Mouse (Mus musculus) liver, embryonic 16.5 days (tissue): ENCODE data around the gene Decr2. TPM values are rescaled to one million over a fixed set of nuclear protein-coding genes. Genes with fewer than 3 reads are reported as not detected.
A peak's percentile ranks its signal among the peaks of the same experiment; 100 is the strongest.

ENCODE experiments used
- ATAC-seq: fragments of 200-750 bp; cut with Nextera tagmentation; 2 replicates; pipeline ENCODE4 v1.8.0; 2017; ENCODE audit warnings: low read depth, mild to moderate bottlenecking, moderate number of reproducible peaks, moderate library complexity
- H3K27ac ChIP-seq: fragments of 300-500 bp; sonication (generic); 2 replicates; pipeline ENCODE4 v1.5.1; 2014; ENCODE audit warnings: mild to moderate bottlenecking, low read length
- H3K27me3 ChIP-seq: fragments of 300-500 bp; sonication (generic); 2 replicates; pipeline ENCODE4 v1.6.1; 2014; ENCODE audit warnings: low read depth, low read length, mixed read lengths; ENCODE audit not compliant: control insufficient read depth, insufficient read depth
- H3K36me3 ChIP-seq: fragments of 300-500 bp; sonication (generic); 2 replicates; pipeline ENCODE4 v1.6.1; 2014; ENCODE audit warnings: mild to moderate bottlenecking; ENCODE audit not compliant: control insufficient read depth, insufficient read depth
- H3K4me1 ChIP-seq: fragments of 300-500 bp; sonication (generic); 2 replicates; pipeline ENCODE4 v1.6.1; 2014; ENCODE audit warnings: low read depth, low read length, mixed read lengths; ENCODE audit not compliant: control insufficient read depth
- H3K4me2 ChIP-seq: fragments of 300-500 bp; sonication (generic); 2 replicates; pipeline ENCODE4 v1.6.1; 2014; ENCODE audit warnings: low read depth, low read length, mixed read lengths
- H3K4me3 ChIP-seq: fragments of 300-500 bp; sonication (generic); 2 replicates; pipeline ENCODE4 v1.5.1; 2014; ENCODE audit warnings: low read depth, mild to moderate bottlenecking, low read length
- H3K9ac ChIP-seq: fragments of 300-500 bp; sonication (generic); 2 replicates; pipeline ENCODE4 v1.6.1; 2014; ENCODE audit warnings: low read depth, low read length
- H3K9me3 ChIP-seq: fragments of 300-500 bp; sonication (generic); replicated peaks from 2 replicates; pipeline ENCODE4 v1.6.1; 2016; ENCODE audit warnings: low read length; ENCODE audit not compliant: control insufficient read depth
- WGBS: fragments of 180-500 bp; shearing (Covaris S2); extraction: QIAGEN DNeasy Blood & Tissue Kit; methylation state at CpG from one replicate; pipeline ENCODE4 v1.1.7; 2014; ENCODE audit not compliant: insufficient replicate concordance; 5-methylcytosine and 5-hydroxymethylcytosine counted together
- polyA plus RNA-seq: library from polyadenylated mRNA; unstranded; fragments of >200 nt; fragmentation: Nextera tagmentation; extraction: Ambion mirVana; gene quantifications from 2 replicates; pipeline ENCODE4 v1.2.1, GENCODE M21; 2015

Gene Decr2
- polyA plus RNA-seq, result 21.2 and 26.3 TPM in 2 replicates

DNA sequence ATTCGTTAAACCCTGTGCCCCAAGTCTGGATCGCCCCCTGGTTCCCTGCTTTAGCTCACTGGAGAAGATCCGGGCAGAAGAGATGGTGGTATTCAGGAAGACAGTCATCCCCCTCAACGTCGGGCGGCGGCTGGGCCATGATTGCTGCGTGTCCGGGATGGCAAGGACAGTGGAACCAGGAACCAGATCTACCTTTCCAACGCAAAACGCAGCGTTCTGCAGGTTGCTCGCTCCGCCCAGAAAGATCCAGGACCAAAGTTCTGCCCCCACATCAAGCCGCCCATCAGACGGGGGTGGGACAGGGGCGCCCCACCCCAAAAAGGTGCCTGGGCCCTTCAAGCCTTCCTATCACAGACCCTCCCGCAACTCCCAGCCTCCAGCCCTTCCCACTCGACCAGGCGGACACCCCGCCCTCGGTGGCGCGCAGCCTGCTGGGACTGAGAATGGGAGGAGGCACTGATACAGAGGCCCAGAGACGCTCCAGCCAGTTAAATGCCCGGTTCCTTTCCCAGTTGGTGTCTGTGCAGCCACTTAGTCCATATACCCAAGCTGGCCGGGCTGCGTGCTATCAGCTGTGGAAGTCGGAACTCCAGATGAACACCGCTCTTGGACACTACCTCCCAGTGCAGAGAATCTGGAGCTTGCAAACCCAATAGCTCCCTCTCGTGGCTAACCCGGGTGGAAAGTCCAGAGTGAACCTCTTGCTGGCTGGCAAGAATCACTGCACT is at the start of gene Decr2:
Gene Decr2, minus strand, starts transcription at position 433 of the 728 bp plus-strand sequence.
- peak; percentile 91 for ATAC-seq
- H3K9ac ChIP-seq, result peak within 1 kb of the TSS; percentile 61
- peak within 1 kb of the TSS; percentile 76 for H3K4me2 ChIP-seq
- H3K4me1 ChIP-seq, result peaks cover 12% of the 10 kb centered on the region
- no peaks in the 10 kb centered on the region for H3K9me3 ChIP-seq
- 3% methylated on average over 32 of the region's 32 CpGs for WGBS
- no peaks in the 10 kb centered on the region for H3K36me3 ChIP-seq
- no peaks in the 10 kb centered on the region for H3K27me3 ChIP-seq
- H3K4me3 ChIP-seq, result peak within 1 kb of the TSS; percentile 67
- peak within 1 kb of the TSS; percentile 78 for H3K27ac ChIP-seq

DNA sequence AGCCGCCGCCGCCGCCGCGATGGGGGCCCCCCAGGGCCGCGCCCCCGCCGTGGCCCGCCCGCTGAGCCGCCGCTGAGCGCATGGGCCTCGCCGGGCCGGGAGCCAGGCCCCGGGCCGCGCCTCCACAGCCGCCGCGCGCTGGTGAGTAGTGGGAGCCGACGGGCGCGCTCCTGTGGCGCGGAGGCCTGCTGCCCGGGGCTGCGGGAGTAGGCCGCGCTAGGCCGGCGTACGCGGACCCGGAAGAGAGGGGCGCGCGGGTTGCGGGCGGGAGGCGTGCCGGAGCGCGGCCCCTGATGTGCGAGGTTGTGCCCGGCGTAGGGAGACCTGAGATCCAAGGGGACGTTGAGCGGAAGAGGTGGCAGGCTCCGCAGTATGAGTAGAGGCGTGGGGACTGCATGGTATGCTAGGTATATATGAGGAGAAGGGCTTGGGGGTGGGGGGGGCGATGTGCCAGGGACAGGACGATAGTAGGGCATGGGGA is 48.8 kb upstream of the Decr2 start:
- Histone ChIP-seq H3K9ac (peak overlapping the region; percentile 93), H3K4me1 (peaks cover 19% of the 10 kb centered on the region), H3K27me3 (no peaks in the 10 kb centered on the region), H3K4me2 (peak overlapping the region; percentile 97), H3K9me3 (no peaks in the 10 kb centered on the region), H3K27ac (peak overlapping the region; percentile 86), H3K4me3 (peak overlapping the region; percentile 94), H3K36me3 (peaks cover 11% of the 10 kb centered on the region)
- peak; percentile 72 for ATAC-seq
- under 1% methylated on average over 45 of the region's 58 CpGs for WGBS

DNA sequence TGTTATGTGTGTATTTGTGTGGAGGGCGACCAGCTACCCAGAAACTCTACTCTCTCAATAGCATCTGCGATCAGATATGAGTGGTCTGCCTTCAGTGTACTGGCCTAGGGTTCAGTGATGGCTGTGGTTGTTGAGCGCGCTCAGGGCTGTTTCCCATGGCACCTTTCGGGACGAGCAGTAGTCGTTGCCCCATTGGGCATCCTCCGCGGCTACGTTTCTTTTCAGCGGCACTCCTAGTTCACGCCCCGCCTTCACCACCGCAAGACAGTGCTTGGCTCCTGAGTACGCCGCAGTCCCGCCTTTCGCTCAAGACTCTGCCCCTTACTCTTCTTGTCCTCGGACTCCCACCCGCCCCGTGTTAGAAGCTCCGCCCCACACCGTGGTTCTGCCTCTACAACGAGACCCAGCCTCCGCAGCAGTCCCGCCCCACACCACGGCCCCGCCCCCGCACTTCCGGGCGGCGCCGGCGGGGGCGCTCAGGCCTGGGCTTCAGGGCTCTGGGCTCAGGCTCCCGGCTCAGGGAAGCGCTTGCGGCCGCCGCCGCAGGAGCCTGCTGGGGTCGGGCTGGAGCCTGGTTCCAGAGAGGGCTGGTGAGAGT is 48.2 kb upstream of the Decr2 start, which contains the start of gene Axin1:
Gene Axin1, plus strand, starts transcription at position 450 of the 598 bp plus-strand sequence.
- Histone ChIP-seq H3K4me2 (peak within 1 kb of the TSS; percentile 97), H3K36me3 (peaks cover 6% of the 10 kb centered on the region; the same call in 1 of the 2 replicates), H3K27me3 (no peaks in the 10 kb centered on the region), H3K27ac (peak within 1 kb of the TSS; percentile 86), H3K9me3 (no peaks in the 10 kb centered on the region), H3K4me1 (peaks cover 19% of the 10 kb centered on the region), H3K4me3 (peak within 1 kb of the TSS; percentile 94), H3K9ac (peak within 1 kb of the TSS; percentile 93)
- ATAC-seq, result peak; percentile 93
- under 1% methylated on average over 42 of the region's 42 CpGs for WGBS

DNA sequence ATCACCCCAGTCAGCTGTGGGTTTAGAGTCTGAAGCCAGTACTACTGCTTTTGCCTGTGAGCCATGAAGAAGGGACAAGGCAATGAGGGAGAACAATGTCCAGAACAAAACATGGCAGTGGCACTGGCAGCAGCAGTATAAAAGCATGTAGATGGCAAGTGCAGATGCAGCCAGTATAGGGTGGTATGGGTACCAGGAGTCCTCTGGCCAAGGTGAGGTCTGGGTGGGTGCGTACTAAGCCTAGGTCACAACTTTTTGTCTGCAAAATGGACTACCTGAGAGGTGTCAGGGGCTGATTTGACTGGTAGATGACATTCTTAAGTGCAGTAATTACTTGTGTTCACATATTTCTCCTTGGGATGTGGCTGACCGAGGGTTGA is 47.6 kb upstream of the Decr2 start:
- Histone ChIP-seq H3K4me1 (peaks cover 19% of the 10 kb centered on the region), H3K4me2 (peak overlapping the region; percentile 97), H3K36me3 (0 out of 2 replicates have a peak, but pooled peaks cover under 1% of the 10 kb centered on the region), H3K9me3 (no peaks in the 10 kb centered on the region), H3K4me3 (peak overlapping the region; percentile 94), H3K9ac (peak overlapping the region; percentile 93), H3K27me3 (no peaks in the 10 kb centered on the region), H3K27ac (peak overlapping the region; percentile 86)
- ATAC-seq, result no peak
- 61% methylated on average over 2 of the region's 2 CpGs for WGBS

DNA sequence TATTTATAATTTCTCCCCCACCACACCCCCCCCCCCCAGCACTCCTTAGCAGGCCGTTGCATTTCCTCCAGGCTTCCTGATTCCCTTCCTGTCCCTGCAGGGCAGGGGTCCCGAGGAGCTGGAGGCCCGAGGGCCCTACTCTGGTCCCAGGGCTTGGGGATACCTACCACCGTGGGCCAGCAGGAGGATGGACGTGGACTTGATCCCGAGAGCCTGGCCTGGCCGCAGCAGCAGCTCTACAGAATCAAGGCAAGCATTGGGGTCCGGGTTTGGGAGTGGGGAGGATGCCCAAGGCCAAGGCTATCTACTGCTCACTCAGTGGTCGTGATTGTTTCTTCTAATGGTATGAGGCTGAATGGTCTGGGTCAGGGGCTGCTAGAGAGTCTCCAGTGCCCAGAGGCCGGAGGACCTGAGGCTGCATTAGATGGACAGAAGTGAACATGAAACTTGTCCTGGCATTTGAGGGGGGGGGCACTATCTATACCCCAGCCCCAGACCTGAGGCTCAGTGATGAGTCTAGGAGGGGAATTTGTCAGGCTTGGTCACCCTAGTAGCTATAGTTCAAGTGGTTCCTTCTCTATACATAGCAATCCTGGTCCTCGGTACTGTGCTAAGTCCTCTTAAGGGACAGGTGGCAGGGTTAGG is 47.1 kb upstream of the Decr2 start:
- Histone ChIP-seq H3K36me3 (no peaks in the 10 kb centered on the region), H3K9me3 (no peaks in the 10 kb centered on the region), H3K27ac (no peak overlapping the region), H3K9ac (no peak overlapping the region; the same call in 1 of the 2 replicates), H3K4me3 (no peak overlapping the region), H3K4me2 (no peak overlapping the region; the same call in 1 of the 2 replicates), H3K4me1 (peaks cover 19% of the 10 kb centered on the region), H3K27me3 (no peaks in the 10 kb centered on the region)
- WGBS, result 67% methylated on average over 11 of the region's 11 CpGs
- no peak for ATAC-seq

DNA sequence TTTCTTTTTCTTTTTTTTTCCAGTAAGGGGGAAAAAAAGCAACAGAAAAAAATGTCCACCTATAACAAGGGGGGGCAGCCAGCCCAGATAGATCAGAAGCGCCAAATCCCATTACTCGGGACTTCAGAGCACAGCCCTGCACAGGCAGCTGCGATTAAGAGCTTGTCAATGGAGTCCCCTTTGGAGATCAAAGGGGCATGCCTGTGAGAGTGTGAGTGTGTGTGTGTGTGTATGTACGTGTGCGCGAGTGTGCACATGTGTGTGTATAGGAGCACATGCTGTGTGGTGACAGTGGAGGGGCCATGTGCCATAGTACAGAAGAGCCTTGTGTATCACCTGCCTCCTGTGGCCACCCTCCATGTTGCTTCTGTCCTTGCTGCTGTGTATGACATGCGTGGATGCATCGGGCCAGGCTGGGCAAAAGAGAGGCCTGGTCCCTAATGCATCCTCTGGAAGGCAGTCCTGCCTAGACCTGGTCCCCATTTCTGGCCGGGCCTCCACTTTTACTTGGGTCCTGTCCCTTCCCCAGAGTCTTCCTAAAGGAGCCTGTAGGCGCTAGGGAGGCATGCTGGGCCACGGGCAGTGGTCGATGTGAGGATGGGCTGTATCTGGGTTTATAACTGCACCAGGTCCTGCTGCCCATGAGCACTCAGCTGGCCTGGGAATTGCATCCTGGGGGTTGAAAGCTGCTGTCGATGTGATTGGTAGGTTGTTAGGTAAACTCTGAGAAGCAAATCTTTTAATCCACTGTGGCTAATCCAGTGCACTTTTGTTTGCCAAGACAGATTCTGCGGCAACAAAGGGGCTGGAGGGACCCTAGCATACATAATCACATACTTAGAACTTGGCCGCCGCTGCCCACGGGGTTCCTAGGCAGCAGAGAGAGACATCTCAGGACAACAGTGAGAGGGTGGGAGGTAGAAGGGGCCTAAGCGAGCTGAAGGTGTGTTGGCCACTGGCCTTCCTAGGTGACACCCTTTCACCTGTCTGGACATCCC is 42.0 kb upstream of the Decr2 start:
- WGBS, result 80% methylated on average over 18 of the region's 18 CpGs
- Histone ChIP-seq H3K27me3 (no peaks in the 10 kb centered on the region), H3K9me3 (no peaks in the 10 kb centered on the region), H3K4me2 (no peak overlapping the region), H3K36me3 (peaks cover 9% of the 10 kb centered on the region; the same call in 1 of the 2 replicates), H3K4me1 (no peaks in the 10 kb centered on the region), H3K27ac (no peak overlapping the region), H3K4me3 (no peak overlapping the region), H3K9ac (no peak overlapping the region)
- ATAC-seq, result no peak

DNA sequence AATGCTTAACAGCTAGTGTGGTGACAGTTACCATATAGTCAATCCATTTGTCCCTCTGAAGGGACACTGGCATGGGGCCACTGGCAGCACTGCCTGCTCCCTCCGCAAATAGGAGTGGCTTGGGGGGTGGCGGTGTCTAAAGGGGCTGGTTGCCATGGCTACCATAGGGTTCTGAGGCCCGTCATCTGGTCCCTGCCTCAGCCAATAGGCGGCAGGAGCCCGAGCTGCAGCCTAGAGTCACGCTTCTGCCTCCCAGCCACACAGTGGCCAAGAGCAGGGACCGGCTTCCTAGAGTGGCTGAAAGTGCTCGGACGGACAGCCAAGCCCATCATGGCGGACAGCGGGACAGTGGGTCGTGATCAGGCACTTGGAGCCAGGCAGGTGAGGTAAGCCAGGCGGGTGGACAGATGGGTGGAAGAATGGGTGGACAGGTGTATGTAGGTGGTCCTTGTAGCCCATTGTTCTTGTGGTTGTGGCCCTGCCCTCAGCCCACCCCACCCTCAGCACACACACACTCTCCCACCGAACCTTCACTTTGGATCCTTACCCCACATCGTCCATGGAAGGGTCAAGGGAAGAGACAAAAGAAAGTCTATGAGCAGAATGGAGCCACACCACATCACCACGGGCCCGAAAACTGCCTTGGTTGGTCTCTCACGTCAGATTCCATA is 41.1 kb upstream of the Decr2 start:
- no peak overlapping the region for H3K27ac ChIP-seq
- no peaks in the 10 kb centered on the region for H3K9me3 ChIP-seq
- no peak overlapping the region for H3K4me3 ChIP-seq
- H3K4me1 ChIP-seq, result no peaks in the 10 kb centered on the region
- ATAC-seq, result no peak
- WGBS, result 85% methylated on average over 18 of the region's 18 CpGs
- peaks cover 11% of the 10 kb centered on the region for H3K36me3 ChIP-seq
- H3K4me2 ChIP-seq, result no peak overlapping the region
- H3K27me3 ChIP-seq, result no peaks in the 10 kb centered on the region
- H3K9ac ChIP-seq, result no peak overlapping the region

DNA sequence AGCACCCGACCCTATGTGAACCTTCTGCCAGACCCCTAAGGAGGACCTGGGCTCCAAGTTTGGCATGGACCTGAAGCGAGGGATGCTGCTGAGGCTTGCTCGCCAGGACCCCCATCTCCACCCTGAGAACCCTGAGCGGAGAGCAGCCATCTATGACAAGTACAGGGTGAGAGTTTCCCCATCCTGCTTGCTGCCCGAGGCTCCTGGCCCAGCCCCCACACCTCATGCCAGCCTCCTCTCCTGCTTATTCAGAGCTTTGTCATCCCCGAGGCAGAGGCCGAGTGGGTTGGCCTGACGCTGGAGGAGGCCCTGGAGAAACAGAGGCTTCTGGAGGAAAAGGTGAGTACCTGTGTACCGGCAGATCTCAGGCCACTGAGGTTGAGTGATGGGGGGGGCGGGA is 35.1 kb upstream of the Decr2 start:
- Histone ChIP-seq H3K36me3 (peaks cover 14% of the 10 kb centered on the region), H3K9ac (no peak overlapping the region), H3K27ac (no peak overlapping the region), H3K4me1 (peaks cover 12% of the 10 kb centered on the region), H3K4me2 (no peak overlapping the region), H3K27me3 (no peaks in the 10 kb centered on the region), H3K4me3 (no peak overlapping the region), H3K9me3 (no peaks in the 10 kb centered on the region)
- ATAC-seq, result no peak
- 78% methylated on average over 10 of the region's 10 CpGs for WGBS
